Mouse (Mus musculus) hindbrain, embryonic 15.5 days (tissue): ENCODE results near the gene Macrod2. TPM values are rescaled to one million over a fixed set of nuclear protein-coding genes. Genes with fewer than 3 reads are reported as not detected.
A peak's percentile ranks its signal among the peaks of the same experiment; 100 is the strongest.

Experiments used
- ATAC-seq: fragments of 200-750 bp; cut with Nextera tagmentation; 2 replicates; pipeline ENCODE4 v1.8.0; 2017; ENCODE audit warnings: low read depth, moderate number of reproducible peaks, moderate TSS enrichment; ENCODE audit not compliant: low FRiP score
- H3K27ac ChIP-seq: fragments of 300-500 bp; sonication (generic); replicated peaks from 2 replicates; pipeline ENCODE4 v1.5.1; 2015; ENCODE audit warnings: mild to moderate bottlenecking, inconsistent platforms
- H3K27me3 ChIP-seq: fragments of 300-500 bp; sonication (generic); 2 replicates; pipeline ENCODE4 v1.6.1; 2015; ENCODE audit warnings: control low read depth, inconsistent platforms
- H3K36me3 ChIP-seq: fragments of 300-500 bp; sonication (generic); 2 replicates; pipeline ENCODE4 v1.6.1; 2015; ENCODE audit warnings: control low read depth, inconsistent platforms
- H3K4me1 ChIP-seq: fragments of 300-500 bp; sonication (generic); replicated peaks from 2 replicates; pipeline ENCODE4 v1.6.1; 2015; ENCODE audit warnings: control low read depth, inconsistent platforms
- H3K4me2 ChIP-seq: fragments of 300-500 bp; sonication (generic); 2 replicates; pipeline ENCODE4 v1.6.1; 2015; ENCODE audit warnings: moderate library complexity, mild to moderate bottlenecking, inconsistent platforms
- H3K4me3 ChIP-seq: fragments of 300-500 bp; sonication (generic); 2 replicates; pipeline ENCODE4 v1.5.1; 2015; ENCODE audit warnings: mild to moderate bottlenecking, inconsistent platforms
- H3K9ac ChIP-seq: fragments of 300-500 bp; sonication (generic); 2 replicates; pipeline ENCODE4 v1.6.1; 2015; ENCODE audit warnings: inconsistent platforms
- H3K9me3 ChIP-seq: fragments of 300-500 bp; sonication (generic); 2 replicates; pipeline ENCODE4 v1.6.1; 2016; ENCODE audit warnings: control low read depth, inconsistent platforms
- WGBS: fragments of 180-500 bp; shearing (Covaris S2); methylation state at CpG from one replicate; pipeline ENCODE4 v1.1.7; 2015; 5-methylcytosine and 5-hydroxymethylcytosine counted together
- polyA plus RNA-seq: library from polyadenylated mRNA; unstranded; fragments of >200 nt; fragmentation: Nextera tagmentation; extraction: Ambion mirVana; gene quantifications from 2 replicates; pipeline ENCODE4 v1.2.1, GENCODE M21; 2015

Macrod2 gene
- polyA plus RNA-seq, 1 experiment from 2014 or later: 78.6 TPM

DNA sequence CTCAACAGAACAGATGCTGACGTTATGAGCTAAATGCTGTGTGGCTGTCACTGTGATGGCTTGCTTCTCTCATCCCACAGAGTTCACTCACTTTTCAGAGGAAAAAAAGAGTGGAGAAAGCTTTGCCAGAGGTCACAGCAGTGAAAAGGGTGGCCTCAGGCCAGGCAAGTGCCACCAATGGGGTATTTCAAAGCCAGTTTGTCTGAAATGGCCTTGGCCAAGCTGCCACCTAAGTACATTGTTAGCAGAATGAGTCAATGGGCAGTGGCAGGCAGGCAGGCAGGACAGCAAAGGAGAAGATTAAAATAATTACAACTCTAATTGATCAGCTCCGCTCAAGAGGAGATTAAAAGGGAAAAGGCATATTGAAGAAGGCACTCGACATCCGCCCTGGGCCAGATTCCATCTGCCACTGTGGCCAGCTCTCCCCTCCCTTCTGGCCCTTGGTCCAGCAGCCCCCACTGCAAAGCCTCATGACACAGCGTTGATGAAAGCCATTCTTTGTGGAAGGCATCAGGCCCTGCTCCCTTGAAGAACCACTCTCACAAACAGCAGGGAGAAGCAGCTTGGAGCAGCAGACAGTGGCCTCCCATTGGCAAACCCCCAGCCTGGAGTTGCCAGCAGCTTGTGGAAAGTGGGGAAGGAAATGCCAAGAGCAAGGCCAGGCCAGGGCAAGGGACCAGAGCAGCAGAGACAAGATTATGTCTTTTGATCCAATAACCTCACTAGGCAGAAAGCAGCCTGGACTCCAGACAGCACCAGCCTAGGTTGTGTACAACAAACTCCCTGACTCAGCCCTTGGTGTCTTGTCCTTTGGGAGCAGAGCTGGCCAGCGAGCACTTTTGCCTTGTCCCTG is 2042.7 kb downstream of the Macrod2 start:
- Histone ChIP-seq H3K4me1 (peaks cover 7% of the 10 kb centered on the region; the same call in 1 of the 2 replicates), H3K36me3 (no peaks in the 10 kb centered on the region), H3K27ac (0 out of 2 replicates have a peak overlapping the region, but pooled peaks have one; percentile 14), H3K9ac (no peak overlapping the region), H3K27me3 (no peaks in the 10 kb centered on the region), H3K9me3 (no peaks in the 10 kb centered on the region), H3K4me2 (no peak overlapping the region), H3K4me3 (no peak overlapping the region)
- 62% methylated on average over 6 of the region's 6 CpGs for WGBS
- ATAC-seq: peak; percentile 93

Other genes with a start within 250 kb of the Macrod2 start
- gene Gm17374, start 243.3 kb upstream of the Macrod2 start, polyA plus RNA-seq: not detected in 2 replicates
- gene Esf1, start 224.7 kb upstream of the Macrod2 start, polyA plus RNA-seq: 16.8 and 16.9 TPM in 2 replicates
- 56.3 and 58.4 TPM in 2 replicates for gene Ndufaf5, start 224.7 kb upstream of the Macrod2 start, polyA plus RNA-seq
- gene Sel1l2, start 5.6 kb upstream of the Macrod2 start, polyA plus RNA-seq: not detected in 2 replicates